Mouse (Mus musculus) megakaryocyte, embryonic 14.5 days (primary cell): ENCODE results near the gene Sdf2l1.

ENCODE experiments used
- FLI1 ChIP-seq: IDR thresholded peaks from 2 replicates; pipeline ENCODE4 v1.6.1; 2012; ENCODE audit warnings: low read length, inconsistent platforms, mixed read lengths
- GATA1 ChIP-seq: IDR thresholded peaks from 3 replicates; pipeline ENCODE4 v1.6.1; 2012; ENCODE audit warnings: mixed read lengths, low read length, inconsistent platforms, borderline replicate concordance

DNA sequence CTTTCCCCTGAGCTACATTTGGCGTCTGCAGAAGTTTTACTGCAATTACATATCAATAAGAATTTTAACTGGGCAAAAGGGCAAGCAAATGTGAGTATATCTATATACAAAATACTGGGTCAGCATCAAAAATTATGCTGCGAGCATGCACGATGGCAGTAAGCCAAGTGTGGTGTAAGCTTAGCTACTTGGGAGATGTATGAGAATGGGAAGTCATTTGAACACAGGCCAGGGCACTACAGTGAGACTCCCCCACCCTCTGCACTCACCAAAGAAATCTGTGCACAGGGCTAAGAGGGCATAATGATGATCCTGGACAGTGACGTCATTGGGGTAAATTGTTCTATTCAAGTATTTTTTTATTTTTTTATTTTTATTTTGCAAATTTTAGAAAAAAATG, 27.6 kb downstream of the Sdf2l1 start:
- TF ChIP-seq GATA1 (no peak), FLI1 (no peak)
